Mouse (Mus musculus) liver, postnatal 0 days (tissue): ENCODE results near the gene Sergef.

Experiments used
- CTCF ChIP-seq: sonication (generic); IDR thresholded peaks from 2 replicates; pipeline ENCODE4 v1.5.1; 2016; ENCODE audit warnings: antibody characterized with exemption, low read depth
- EP300 ChIP-seq: IDR thresholded peaks from 2 replicates; pipeline ENCODE4 v1.6.1; 2016; ENCODE audit warnings: antibody characterized with exemption, low read depth, mild to moderate bottlenecking

GRCm38 (mm10) chr7:46404756-46405155 lies 234.9 kb downstream of the Sergef start:
- no peak for TF ChIP-seq CTCF
- no peak for TF ChIP-seq EP300
